Mouse (Mus musculus) duodenum, adult 2 months (tissue): ENCODE measurements around the gene Gm20831. TPM values are rescaled to one million over a fixed set of nuclear protein-coding genes. Genes with fewer than 3 reads are reported as not detected.

Source experiments
- polyA plus RNA-seq: library from polyadenylated mRNA; depleted of rRNA; stranded (reverse); fragments of >200 nt; gene quantifications from 2 replicates; pipeline ENCODE4 v1.2.3, GENCODE M21; 2012; ENCODE audit warnings: low replicate concordance; rRNA removed

The Gm20831 gene
- not detected in 2 replicates for polyA plus RNA-seq

DNA sequence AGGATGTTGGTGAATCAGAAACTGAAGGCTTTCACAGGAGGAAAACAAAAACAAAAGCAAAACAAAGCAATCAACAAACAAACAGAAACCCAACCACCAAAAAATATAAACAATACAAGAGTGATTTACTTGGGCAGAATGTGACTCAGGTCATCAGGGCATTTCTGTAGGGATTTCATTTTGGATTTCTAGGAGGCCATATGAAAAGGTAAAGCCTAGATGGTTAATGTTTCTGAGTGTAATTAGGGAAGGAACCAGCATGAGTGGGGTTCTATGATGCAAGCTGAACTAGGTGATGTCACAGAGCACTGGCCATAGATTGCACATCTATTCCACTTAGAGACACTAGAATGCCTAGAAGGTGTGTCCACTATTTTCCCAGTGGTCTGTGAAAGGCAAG, at the start of gene Gm20831, which contains the start of gene Gm20772:
Gm20831 (plus strand) TSS at position 301 of the 400 bp plus-strand sequence.
Gm20772 (plus strand) TSS at position 301 of the 400 bp plus-strand sequence.

DNA sequence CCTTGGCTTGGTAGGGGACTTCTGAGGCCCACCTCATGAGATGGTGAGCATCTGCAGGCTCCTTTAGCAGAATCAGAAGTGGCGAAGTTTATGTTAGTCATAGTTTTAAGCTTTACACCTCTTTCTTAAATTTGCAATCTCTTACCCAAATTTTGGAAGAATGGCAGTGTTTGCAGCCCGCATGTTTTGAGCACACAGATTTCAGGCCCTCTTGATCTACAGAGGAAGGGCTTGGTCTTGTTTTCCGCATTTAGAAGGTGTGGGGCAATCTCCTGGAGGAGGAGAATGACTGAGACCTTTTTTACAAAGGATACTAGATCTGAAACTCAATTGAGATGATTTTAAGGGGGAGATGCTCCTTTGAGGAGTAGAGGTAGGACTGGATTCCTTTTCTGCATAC, 28.4 kb upstream of the Gm20831 start, which contains the start of gene Gm21904:
Gm21904 (minus strand) TSS at position 101 of the 400 bp plus-strand sequence.

DNA sequence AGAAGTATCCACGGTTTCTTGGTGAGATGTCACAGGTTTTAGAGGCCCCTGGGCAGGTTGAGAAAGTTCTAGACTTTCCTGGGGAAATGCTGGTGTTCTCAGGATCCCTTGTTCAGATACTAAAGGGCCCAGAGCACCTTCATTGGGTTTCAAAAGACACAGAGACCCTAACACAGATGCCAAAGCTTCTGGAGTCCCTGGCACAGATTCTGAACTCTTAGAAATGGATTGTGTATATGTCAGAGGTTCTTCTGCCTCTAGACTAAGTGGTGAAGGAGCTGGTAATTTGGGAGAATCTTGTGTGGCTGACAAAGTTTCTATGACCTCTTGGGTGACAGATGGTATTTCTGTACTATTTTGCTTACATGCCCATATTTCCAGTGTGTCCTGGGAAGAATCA, 62.7 kb downstream of the Gm20831 start, which contains the start of gene Srsy:
Srsy (minus strand) TSS at position 101 of the 400 bp plus-strand sequence.

Other genes starting within 250 kb of the Gm20831 start
- gene Gm21904, start 28.5 kb upstream of the Gm20831 start, polyA plus RNA-seq = not detected in 2 replicates
- gene Gm20772, start within 50 bp of the Gm20831 start, polyA plus RNA-seq = not detected in 2 replicates
- gene Srsy, start 62.6 kb downstream of the Gm20831 start, polyA plus RNA-seq = not detected in 2 replicates
- not detected in 2 replicates for gene Gm21764, start 187.1 kb downstream of the Gm20831 start, polyA plus RNA-seq
- gene Ssty1, start 214.4 kb downstream of the Gm20831 start, polyA plus RNA-seq = not detected in 2 replicates